Mouse (Mus musculus): ENCODE measurements around the gene Tpgs1. TPM values are rescaled to one million over a fixed set of nuclear protein-coding genes. Genes with fewer than 3 reads are reported as not detected.

Gene Tpgs1
- total and polyA plus RNA-seq, 3 experiments, result 42.0 to 58.9 (median 42.8) TPM

DNA sequence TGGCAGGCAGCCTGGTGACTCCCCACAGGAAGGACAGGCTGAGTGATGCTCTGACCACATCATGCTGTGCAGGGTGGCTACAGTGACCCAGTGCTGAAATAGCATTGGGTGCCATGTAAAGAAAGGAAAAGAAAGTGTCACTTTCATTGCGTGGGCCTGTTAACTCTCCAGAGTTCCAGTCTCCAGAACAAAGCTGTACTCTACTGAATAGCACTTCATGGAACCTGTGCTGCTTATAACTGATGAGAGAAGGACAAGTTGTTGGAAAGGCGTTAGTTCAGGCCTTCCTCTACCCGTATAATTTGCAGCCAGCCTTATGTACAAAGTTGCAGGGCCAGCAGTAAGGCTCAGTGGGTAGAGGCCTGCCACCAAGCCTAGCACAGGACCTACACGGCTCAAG is 19.6 kb downstream of the Tpgs1 start, which contains the start of gene Gzmm:
Gzmm (plus strand) TSS at position 301 of the 400 bp plus-strand sequence.
- dilution Hi-C loops (cut with MboI; ENCODE audit: extremely low pct_ligation_motif_present, extremely low pct_unique_long_range_greater_than_20kb, low sequenced_read_pairs) (no loop called here), in situ Hi-C loops (cut with MboI; ENCODE audit: low pct_ligation_motif_present, low pct_unique_long_range_greater_than_20kb, low sequenced_read_pairs) (no loop called here)
- peaks cover 12 to 24% of the 10 kb centered on the region in 2 experiments for H3K4me1 ChIP-seq (ENCODE audit: control insufficient read depth in 1 of 2, insufficient read depth in 2 of 2)
- H3K4me3 ChIP-seq (replicated peaks in 1 of 3; ENCODE audit: low read depth in 2 of 3, low read length in 2 of 3, poor library complexity in 1 of 3), result no peak within 1 kb of the TSS
- TF ChIP-seq CTCF (conservative IDR thresholded peaks at IDR 0.05 in 1 of 2, IDR thresholded peaks at IDR 0.05 in 1 of 2; ENCODE audit: low read depth in 2 of 2, low read length in 2 of 2) (no peak), POLR2A (IDR thresholded peaks at IDR 0.05; ENCODE audit: low read depth, low read length) (no peak), CHD1 (IDR thresholded peaks at IDR 0.05; ENCODE audit: low read depth, low read length) (no peak), GABPA (IDR thresholded peaks at IDR 0.05; ENCODE audit: insufficient replicate concordance, low read depth, low read length) (no peak), CHD2 (IDR thresholded peaks at IDR 0.05; ENCODE audit: low read length) (no peak), MAZ (IDR thresholded peaks at IDR 0.05; ENCODE audit: low read depth, low read length) (no peak), TBP (conservative IDR thresholded peaks at IDR 0.05; ENCODE audit: low read depth, low read length) (no peak), USF1 (IDR thresholded peaks at IDR 0.05; ENCODE audit: low read depth, low read length) (no peak), IRF4 (IDR thresholded peaks at IDR 0.05; ENCODE audit: low read depth, low read length) (no peak), ZNF384 (IDR thresholded peaks at IDR 0.05; ENCODE audit: low read depth, low read length) (no peak)
- H3K4me2 ChIP-seq (ENCODE audit: insufficient read depth, low read depth, poor library complexity, severe bottlenecking), result no peak within 1 kb of the TSS
- peaks cover 47 to 68% of the 10 kb centered on the region in 2 experiments for H3K36me3 ChIP-seq (replicated peaks in 1 of 2; ENCODE audit: control insufficient read depth in 1 of 2, insufficient read depth in 1 of 2, low read length in 1 of 2)
- H3K27me3 ChIP-seq (replicated peaks), result no peaks in the 10 kb centered on the region
- H3K9me3 ChIP-seq (replicated peaks; ENCODE audit: low read length), result peaks cover 6% of the 10 kb centered on the region
- H3K27ac ChIP-seq (ENCODE audit: insufficient read depth, low read depth), result no peak within 1 kb of the TSS
- peaks cover 14% of the 10 kb centered on the region for H3K79me2 ChIP-seq (replicated peaks; ENCODE audit: control insufficient read depth, extremely low read depth, insufficient read depth, poor library complexity, severe bottlenecking)
- no peak for DNase-seq (ENCODE audit: extremely low read depth)
- H3K9ac ChIP-seq (ENCODE audit: insufficient read depth, low read depth), result no peak within 1 kb of the TSS

DNA sequence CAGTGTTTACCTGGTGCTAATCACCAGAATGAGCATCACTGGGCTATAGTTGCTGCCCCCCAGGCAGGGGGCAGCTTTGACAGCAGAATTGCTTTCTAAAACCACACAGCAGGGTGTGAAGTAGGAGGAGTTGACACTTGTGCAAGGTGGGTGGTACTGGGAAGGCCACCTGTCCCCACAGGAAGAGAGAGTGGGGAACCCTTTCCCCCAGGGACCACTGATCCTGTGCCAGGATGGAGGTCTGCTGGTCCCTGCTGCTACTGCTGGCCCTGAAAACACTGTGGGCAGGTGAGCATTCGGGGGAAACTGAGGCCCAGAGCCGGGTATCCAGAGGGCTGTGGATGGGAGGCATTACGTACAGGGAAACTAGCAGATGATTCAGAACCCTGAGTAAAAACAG is 20.0 kb downstream of the Tpgs1 start:
- Histone ChIP-seq H3K4me1 (ENCODE audit: control insufficient read depth in 1 of 2, insufficient read depth in 2 of 2) (peaks cover 7 to 20% of the 10 kb centered on the region in 2 experiments), H3K79me2 (replicated peaks; ENCODE audit: control insufficient read depth, extremely low read depth, insufficient read depth, poor library complexity, severe bottlenecking) (peaks cover 9% of the 10 kb centered on the region), H3K27me3 (replicated peaks) (no peaks in the 10 kb centered on the region), H3K9ac (ENCODE audit: insufficient read depth, low read depth) (no peak overlapping the region), H3K9me3 (replicated peaks; ENCODE audit: low read length) (peaks cover 6% of the 10 kb centered on the region), H3K27ac (ENCODE audit: insufficient read depth, low read depth) (no peak overlapping the region), H3K4me3 (replicated peaks in 1 of 3; ENCODE audit: low read depth in 2 of 3, low read length in 2 of 3, poor library complexity in 1 of 3) (no peak overlapping the region), H3K4me2 (ENCODE audit: insufficient read depth, low read depth, poor library complexity, severe bottlenecking) (no peak overlapping the region), H3K36me3 (replicated peaks in 1 of 2; ENCODE audit: control insufficient read depth in 1 of 2, insufficient read depth in 1 of 2, low read length in 1 of 2) (peaks cover 47 to 63% of the 10 kb centered on the region in 2 experiments)
- dilution Hi-C loops (cut with MboI; ENCODE audit: extremely low pct_ligation_motif_present, extremely low pct_unique_long_range_greater_than_20kb, low sequenced_read_pairs) (no loop called here), in situ Hi-C loops (cut with MboI; ENCODE audit: low pct_ligation_motif_present, low pct_unique_long_range_greater_than_20kb, low sequenced_read_pairs) (no loop called here)
- no peak for DNase-seq (ENCODE audit: extremely low read depth)
- TF ChIP-seq ZMIZ1 (IDR thresholded peaks at IDR 0.05; ENCODE audit: low read depth, low read length) (no peak), BHLHE40 (IDR thresholded peaks at IDR 0.05; ENCODE audit: low read depth, low read length) (no peak), CTCF (conservative IDR thresholded peaks at IDR 0.05 in 1 of 2, IDR thresholded peaks at IDR 0.05 in 1 of 2; ENCODE audit: low read depth in 2 of 2, low read length in 2 of 2) (no peak), EP300 (IDR thresholded peaks at IDR 0.05; ENCODE audit: low read length) (no peak), MEF2A (IDR thresholded peaks at IDR 0.05; ENCODE audit: borderline replicate concordance, low read depth, low read length) (no peak), ELF1 (IDR thresholded peaks at IDR 0.05; ENCODE audit: low read depth, low read length) (no peak), KAT2A (IDR thresholded peaks at IDR 0.05; ENCODE audit: insufficient replicate concordance, low read length) (no peak), JUN (IDR thresholded peaks at IDR 0.05; ENCODE audit: insufficient read depth, low read depth, low read length) (no peak), RAD21 (IDR thresholded peaks at IDR 0.05; ENCODE audit: low read depth, low read length) (no peak)
